Mouse (Mus musculus) embryonic facial prominence, embryonic 12.5 days (tissue): ENCODE data around the gene Pgbd5. TPM values are rescaled to one million over a fixed set of nuclear protein-coding genes. Genes with fewer than 3 reads are reported as not detected.

Experiments used
- ATAC-seq: fragments of 200-750 bp; cut with Nextera tagmentation; 2 replicates; pipeline ENCODE4 v1.8.0; 2017; ENCODE audit not compliant: insufficient number of reproducible peaks, insufficient read depth, low FRiP score, low TSS enrichment
- H3K27ac ChIP-seq: fragments of 300-500 bp; sonication (generic); 2 replicates; pipeline ENCODE4 v1.5.1; 2016; ENCODE audit warnings: mild to moderate bottlenecking
- H3K27me3 ChIP-seq: fragments of 300-500 bp; sonication (generic); 2 replicates; pipeline ENCODE4 v1.6.1; 2016; ENCODE audit warnings: mild to moderate bottlenecking, moderate library complexity
- H3K36me3 ChIP-seq: fragments of 300-500 bp; sonication (generic); 2 replicates; pipeline ENCODE4 v1.6.1; 2016; ENCODE audit warnings: mild to moderate bottlenecking
- H3K4me1 ChIP-seq: fragments of 300-500 bp; sonication (generic); 2 replicates; pipeline ENCODE4 v1.6.1; 2016
- H3K4me2 ChIP-seq: fragments of 300-500 bp; sonication (generic); replicated peaks from 2 replicates; pipeline ENCODE4 v1.6.1; 2016; ENCODE audit warnings: mild to moderate bottlenecking, moderate library complexity
- H3K4me3 ChIP-seq: fragments of 300-500 bp; sonication (generic); 2 replicates; pipeline ENCODE4 v1.5.1; 2016; ENCODE audit warnings: mild to moderate bottlenecking
- H3K9ac ChIP-seq: fragments of 300-500 bp; sonication (generic); 2 replicates; pipeline ENCODE4 v1.6.1; 2016; ENCODE audit warnings: mild to moderate bottlenecking, moderate library complexity
- H3K9me3 ChIP-seq: fragments of 300-500 bp; sonication (generic); 2 replicates; pipeline ENCODE4 v1.6.1; 2016; ENCODE audit warnings: mild to moderate bottlenecking, moderate library complexity
- whole genome bisulfite sequencing: fragments of 180-500 bp; shearing (Covaris S2); methylation state at CpG from one replicate; pipeline ENCODE4 v1.1.7; 2016; 5-methylcytosine and 5-hydroxymethylcytosine counted together
- polyA plus RNA-seq: library from polyadenylated mRNA; unstranded; fragments of >200 nt; fragmentation: Nextera tagmentation; extraction: Ambion mirVana; gene quantifications from 2 replicates; pipeline ENCODE4 v1.2.1, GENCODE M21; 2016

The Pgbd5 gene
- polyA plus RNA-seq: 2.0 and 2.1 TPM in 2 replicates

- no peak within 1 kb of the TSS for H3K4me3 ChIP-seq
- no peaks in the 10 kb centered on the region for H3K36me3 ChIP-seq
- H3K4me2 ChIP-seq: no peak within 1 kb of the TSS
- H3K27me3 ChIP-seq: no peaks in the 10 kb centered on the region
- no peak within 1 kb of the TSS for H3K27ac ChIP-seq
- no peaks in the 10 kb centered on the region for H3K4me1 ChIP-seq
- no peak for ATAC-seq
- 77% methylated on average over 6 of the region's 6 CpGs for WGBS
- no peak within 1 kb of the TSS for H3K9ac ChIP-seq
- H3K9me3 ChIP-seq: no peaks in the 10 kb centered on the region
These were observed at the start of gene Pgbd5 for GRCm38 (mm10) chr8:124439558-124439957. Gene Pgbd5, minus strand, starts transcription at chr8:124439658.

- Histone ChIP-seq H3K27me3 (no peaks in the 10 kb centered on the region), H3K4me3 (no peak overlapping the region), H3K9ac (no peak overlapping the region), H3K27ac (no peak overlapping the region), H3K4me1 (0 out of 2 replicates have a peak, but pooled peaks cover 3% of the 10 kb centered on the region), H3K9me3 (no peaks in the 10 kb centered on the region), H3K36me3 (no peaks in the 10 kb centered on the region), H3K4me2 (no peak overlapping the region)
- no peak for ATAC-seq
- WGBS: 70% methylated on average over 7 of the region's 7 CpGs
These were observed 44.1 kb upstream of the Pgbd5 start for GRCm38 (mm10) chr8:124483356-124484115.

- no peaks in the 10 kb centered on the region for H3K9me3 ChIP-seq
- no peaks in the 10 kb centered on the region for H3K27me3 ChIP-seq
- no peak for ATAC-seq
- H3K4me2 ChIP-seq: no peak overlapping the region
- no peak overlapping the region for H3K9ac ChIP-seq
- H3K4me3 ChIP-seq: no peak overlapping the region
- WGBS: 84% methylated on average over 2 of the region's 2 CpGs
- no peaks in the 10 kb centered on the region for H3K36me3 ChIP-seq
- 0 out of 2 replicates have a peak, but pooled peaks cover 3% of the 10 kb centered on the region for H3K4me1 ChIP-seq
- no peak overlapping the region for H3K27ac ChIP-seq
These were observed 43.3 kb upstream of the Pgbd5 start for GRCm38 (mm10) chr8:124482790-124483189.

GRCm38 (mm10) chr8:124480321-124480720 lies 40.9 kb upstream of the Pgbd5 start:
- 81% methylated on average over 8 of the region's 8 CpGs for WGBS
- H3K9me3 ChIP-seq: no peaks in the 10 kb centered on the region
- H3K4me3 ChIP-seq: no peak overlapping the region
- no peak overlapping the region for H3K27ac ChIP-seq
- no peak overlapping the region for H3K4me2 ChIP-seq
- H3K9ac ChIP-seq: no peak overlapping the region
- no peaks in the 10 kb centered on the region for H3K27me3 ChIP-seq
- H3K4me1 ChIP-seq: no peaks in the 10 kb centered on the region
- H3K36me3 ChIP-seq: no peaks in the 10 kb centered on the region
- no peak for ATAC-seq

GRCm38 (mm10) chr8:124479251-124479650 lies 39.8 kb upstream of the Pgbd5 start:
- no peak for ATAC-seq
- H3K9ac ChIP-seq: no peak overlapping the region
- H3K4me1 ChIP-seq: no peaks in the 10 kb centered on the region
- no peak overlapping the region for H3K4me3 ChIP-seq
- no peaks in the 10 kb centered on the region for H3K9me3 ChIP-seq
- no peak overlapping the region for H3K4me2 ChIP-seq
- H3K27me3 ChIP-seq: no peaks in the 10 kb centered on the region
- H3K27ac ChIP-seq: no peak overlapping the region
- no peaks in the 10 kb centered on the region for H3K36me3 ChIP-seq
- WGBS: 83% methylated on average over 3 of the region's 3 CpGs

GRCm38 (mm10) chr8:124476701-124477100 lies 37.2 kb upstream of the Pgbd5 start:
- H3K36me3 ChIP-seq: no peaks in the 10 kb centered on the region

GRCm38 (mm10) chr8:124475690-124476089 lies 36.2 kb upstream of the Pgbd5 start:
- no peak overlapping the region for H3K9ac ChIP-seq
- no peaks in the 10 kb centered on the region for H3K4me1 ChIP-seq
- no peaks in the 10 kb centered on the region for H3K27me3 ChIP-seq
- no peak overlapping the region for H3K4me2 ChIP-seq
- no peak overlapping the region for H3K27ac ChIP-seq
- no peaks in the 10 kb centered on the region for H3K36me3 ChIP-seq
- H3K4me3 ChIP-seq: no peak overlapping the region
- 78% methylated on average over 5 of the region's 5 CpGs for WGBS
- no peak for ATAC-seq
- H3K9me3 ChIP-seq: no peaks in the 10 kb centered on the region

More at GRCm38 (mm10) chr8:124476701-124477100, 37.2 kb upstream of the Pgbd5 start:
- Histone ChIP-seq H3K27me3 (no peaks in the 10 kb centered on the region), H3K9ac (no peak overlapping the region), H3K4me3 (no peak overlapping the region), H3K4me2 (no peak overlapping the region), H3K27ac (no peak overlapping the region), H3K9me3 (no peaks in the 10 kb centered on the region), H3K4me1 (no peaks in the 10 kb centered on the region)
- ATAC-seq: no peak
- 58% methylated on average over 9 of the region's 9 CpGs for WGBS

- Histone ChIP-seq H3K4me1 (no peaks in the 10 kb centered on the region), H3K27me3 (0 out of 2 replicates have a peak, but pooled peaks cover 3% of the 10 kb centered on the region), H3K4me2 (no peak overlapping the region), H3K27ac (no peak overlapping the region), H3K4me3 (no peak overlapping the region), H3K36me3 (no peaks in the 10 kb centered on the region), H3K9ac (no peak overlapping the region), H3K9me3 (no peaks in the 10 kb centered on the region)
- no peak for ATAC-seq
- 82% methylated on average over 2 of the region's 2 CpGs for WGBS
These were observed 25.2 kb upstream of the Pgbd5 start for GRCm38 (mm10) chr8:124464641-124465040.

- no peak for ATAC-seq
These were observed 23.7 kb upstream of the Pgbd5 start for GRCm38 (mm10) chr8:124463111-124463510.

GRCm38 (mm10) chr8:124462192-124462591 lies 22.7 kb upstream of the Pgbd5 start:
- WGBS: 82% methylated on average over 9 of the region's 9 CpGs
- Histone ChIP-seq H3K9ac (no peak overlapping the region), H3K27me3 (0 out of 2 replicates have a peak, but pooled peaks cover 4% of the 10 kb centered on the region), H3K4me2 (no peak overlapping the region), H3K27ac (no peak overlapping the region), H3K9me3 (no peaks in the 10 kb centered on the region), H3K4me1 (no peaks in the 10 kb centered on the region), H3K36me3 (no peaks in the 10 kb centered on the region), H3K4me3 (no peak overlapping the region)
- ATAC-seq: no peak

More at GRCm38 (mm10) chr8:124463111-124463510, 23.7 kb upstream of the Pgbd5 start:
- H3K36me3 ChIP-seq: no peaks in the 10 kb centered on the region
- H3K9ac ChIP-seq: no peak overlapping the region
- no peak overlapping the region for H3K4me3 ChIP-seq
- no peak overlapping the region for H3K27ac ChIP-seq
- no peaks in the 10 kb centered on the region for H3K4me1 ChIP-seq
- no peaks in the 10 kb centered on the region for H3K9me3 ChIP-seq
- 0 out of 2 replicates have a peak, but pooled peaks cover 4% of the 10 kb centered on the region for H3K27me3 ChIP-seq
- no peak overlapping the region for H3K4me2 ChIP-seq
- WGBS: 37% methylated on average over 4 of the region's 4 CpGs

- no peak for ATAC-seq
- H3K27ac ChIP-seq: no peak overlapping the region
These were observed 21.6 kb upstream of the Pgbd5 start for GRCm38 (mm10) chr8:124461103-124461502.

GRCm38 (mm10) chr8:124460660-124461059 lies 21.2 kb upstream of the Pgbd5 start:
- H3K9ac ChIP-seq: no peak overlapping the region
- H3K9me3 ChIP-seq: no peaks in the 10 kb centered on the region
- ATAC-seq: no peak
- H3K27ac ChIP-seq: no peak overlapping the region
- 0 out of 2 replicates have a peak, but pooled peaks cover 8% of the 10 kb centered on the region for H3K27me3 ChIP-seq
- no peak overlapping the region for H3K4me3 ChIP-seq
- 65% methylated on average over 4 of the region's 4 CpGs for WGBS
- no peaks in the 10 kb centered on the region for H3K36me3 ChIP-seq
- H3K4me2 ChIP-seq: no peak overlapping the region
- no peaks in the 10 kb centered on the region for H3K4me1 ChIP-seq

More at GRCm38 (mm10) chr8:124461103-124461502, 21.6 kb upstream of the Pgbd5 start:
- Histone ChIP-seq H3K4me2 (no peak overlapping the region), H3K4me3 (no peak overlapping the region), H3K9me3 (no peaks in the 10 kb centered on the region), H3K36me3 (no peaks in the 10 kb centered on the region), H3K4me1 (no peaks in the 10 kb centered on the region), H3K9ac (no peak overlapping the region), H3K27me3 (0 out of 2 replicates have a peak, but pooled peaks cover 8% of the 10 kb centered on the region)
- 52% methylated on average over 10 of the region's 10 CpGs for WGBS
